14 mouse cellular contexts compared by ENCODE assay signal in genomic region chr17:86948801-86949200, GRCm38 (mm10). TPM values are rescaled to one million over a fixed set of nuclear protein-coding genes. Genes with fewer than 3 reads are reported as not detected.
DNase-seq lines count a peak whose midpoint lies in the region; ATAC-seq and TF ChIP-seq lines count a peak whose summit lies in the region.
"Had no signal": no experiment of that assay in that cellular context is flagged by ENCODE, and none has a peak within 500 bp of the region (broad histone marks: within the 10 kb centered on the region; RNA-seq: fewer than 3 reads in every experiment).

No protein-coding gene starts in this region.

- H3K4me2 ChIP-seq in limb, embryonic 12.5 days, result no peak overlapping the region

- H3K27ac ChIP-seq in limb, embryonic 12.5 days, result peak overlapping the region; percentile 29; the same call in 1 of the 2 replicates
- no peak overlapping the region for H3K27ac ChIP-seq in left cerebral cortex, adult 2 months

- WGBS in lung, adult 2 months, result 69% methylated on average over 6 of the region's 6 CpGs
- WGBS in limb, embryonic 12.5 days, result 67% methylated on average over 6 of the region's 6 CpGs

- no peaks in the 10 kb centered on the region for H3K27me3 ChIP-seq in limb, embryonic 12.5 days

- no peak for TF ChIP-seq CTCF in lung, adult 2 months (IDR thresholded peaks at IDR 0.05; ENCODE audit: insufficient read depth, low read length)
- TF ChIP-seq CTCF in brain, embryonic 14.5 days (IDR thresholded peaks at IDR 0.05; ENCODE audit: borderline replicate concordance, extremely low read depth, insufficient read depth, insufficient read length), result no peak
- TF ChIP-seq CTCF in left cerebral cortex, adult 2 months (IDR thresholded peaks at IDR 0.05), result no peak

- H3K9me3 ChIP-seq in limb, embryonic 12.5 days, result 0 out of 2 replicates have a peak, but pooled peaks cover 2% of the 10 kb centered on the region

- no peak overlapping the region for H3K9ac ChIP-seq in limb, embryonic 12.5 days (replicated peaks)

- H3K4me1 ChIP-seq in lung, adult 2 months (ENCODE audit: control insufficient read depth, insufficient read depth, low read length), result no peaks in the 10 kb centered on the region
- peaks cover 18% of the 10 kb centered on the region for H3K4me1 ChIP-seq in limb, embryonic 12.5 days (replicated peaks)

- TF ChIP-seq POLR2A in lung, adult 2 months (IDR thresholded peaks at IDR 0.05; ENCODE audit: borderline replicate concordance, extremely low read depth, low read depth, low read length), result no peak
- no peak for TF ChIP-seq POLR2A in brain, embryonic 14.5 days (IDR thresholded peaks at IDR 0.05; ENCODE audit: borderline replicate concordance, extremely low read depth, insufficient read depth, insufficient read length, poor library complexity, severe bottlenecking)

- H3K36me3 ChIP-seq in limb, embryonic 12.5 days, result no peaks in the 10 kb centered on the region

- no peak overlapping the region for H3K4me3 ChIP-seq in lung, adult 2 months (replicated peaks; ENCODE audit: extremely low read depth, low read depth, low read length)
- no peak overlapping the region for H3K4me3 ChIP-seq in limb, embryonic 12.5 days (replicated peaks)
- H3K4me3 ChIP-seq in left cerebral cortex, adult 2 months, result no peak overlapping the region

- intact Hi-C loops in left cerebral cortex, adult 2 months (cut with DNase I), result no loop called here

- no peak for ATAC-seq in limb, embryonic 12.5 days (ENCODE audit: insufficient number of reproducible peaks, insufficient read depth, low FRiP score, low TSS enrichment, low read depth)
- no peak for ATAC-seq in granulocyte monocyte progenitor cell, adult 5-6 weeks (replicated peaks; ENCODE audit: poor library complexity, severe bottlenecking)
- ATAC-seq: activated CD4-positive, CD25-positive, alpha-beta regulatory T cell, adult 4 months had no signal

- peak; percentile 45 for DNase-seq in lung, postnatal 10 days
- DNase-seq in lung, adult 2 months, result no peak
- peak; percentile 17 for DNase-seq in brain, embryonic 14.5 days (ENCODE audit: low read depth)
- DNase-seq in gastrocnemius, adult 18-20 months (ENCODE audit: low spot score), result peak; percentile 69
- no peak for DNase-seq in left cerebral cortex, adult 2 months (ENCODE audit: extremely low spot score in 1 of 2, low spot score in 2 of 2)
- DNase-seq: cerebellum, postnatal 25 days; kidney, postnatal 4 days had no signal

RNA-seq across cellular contexts. Expression of gene Atp6v1e2, which starts 1.1 kb away (rescaled TPM):
- polyA plus RNA-seq in lung, adult 2 months (2012; rRNA removed), result not detected in 2 replicates
- polyA plus RNA-seq in brain, embryonic 14.5 days (2012; rRNA removed), result not detected in 2 replicates
- total RNA-seq in gastrocnemius, adult 18-20 months (2021), result not detected
- polyA plus RNA-seq in limb, embryonic 12.5 days (2016; fragmentation: Nextera tagmentation; extraction: Ambion mirVana), result not detected in 2 replicates
- total RNA-seq in left cerebral cortex, adult 2 months (2021), result not detected
- not detected in 2 replicates for total RNA-seq in granulocyte monocyte progenitor cell, adult 5-6 weeks (2014; fragmentation: Nextera tagmentation)
- not detected in 2 replicates for total RNA-seq in granulocyte monocyte progenitor cell, adult 5-6 weeks (2017)
- total RNA-seq: gastrocnemius, adult 8-10 months had no signal
- polyA plus RNA-seq: activated CD4-positive, CD25-positive, alpha-beta regulatory T cell, adult 4 months; intestine, embryonic 14.5 days; limb, embryonic 11.5 days; lung, embryonic 16.5 days had no signal

RNA-seq across cellular contexts. Expression of gene Rhoq, which starts 14.1 kb away (rescaled TPM):
- 25.0 and 28.3 TPM in 2 replicates for polyA plus RNA-seq in lung, adult 2 months (2012; rRNA removed)
- polyA plus RNA-seq in brain, embryonic 14.5 days (2012; rRNA removed), result 15.6 and 19.3 TPM in 2 replicates
- total RNA-seq in gastrocnemius, adult 18-20 months (2021), result 100 to 1,000 TPM; 163 to 166 TPM
- polyA plus RNA-seq in limb, embryonic 12.5 days (2016; fragmentation: Nextera tagmentation; extraction: Ambion mirVana), result 23.8 and 24.1 TPM in 2 replicates
- total RNA-seq in left cerebral cortex, adult 2 months (2021), result 10 to 100 TPM; 35.6 to 45.0 TPM
- total RNA-seq in granulocyte monocyte progenitor cell, adult 5-6 weeks (2014; fragmentation: Nextera tagmentation), result 2.8 and 5.4 TPM in 2 replicates
- 2.0 and 3.1 TPM in 2 replicates for total RNA-seq in granulocyte monocyte progenitor cell, adult 5-6 weeks (2017)

RNA-seq across cellular contexts. Expression of gene Tmem247, which starts 31.7 kb away (rescaled TPM):
- polyA plus RNA-seq in lung, adult 2 months (2012; rRNA removed), result not detected in 2 replicates
- not detected in 2 replicates for polyA plus RNA-seq in brain, embryonic 14.5 days (2012; rRNA removed)
- not detected for total RNA-seq in gastrocnemius, adult 18-20 months (2021)
- polyA plus RNA-seq in limb, embryonic 12.5 days (2016; fragmentation: Nextera tagmentation; extraction: Ambion mirVana), result not detected in 2 replicates
- total RNA-seq in left cerebral cortex, adult 2 months (2021), result not detected
- not detected in 2 replicates for total RNA-seq in granulocyte monocyte progenitor cell, adult 5-6 weeks (2014; fragmentation: Nextera tagmentation)
- not detected in 2 replicates for total RNA-seq in granulocyte monocyte progenitor cell, adult 5-6 weeks (2017)
- total RNA-seq: gastrocnemius, adult 8-10 months had no signal
- polyA plus RNA-seq: activated CD4-positive, CD25-positive, alpha-beta regulatory T cell, adult 4 months; intestine, embryonic 14.5 days; limb, embryonic 11.5 days; lung, embryonic 16.5 days had no signal

Comparison
In these comparisons a context has a peak if more than half of its experiments do, and no peak if none do; other contexts are left out.
1. DNase-seq: peak in lung, postnatal 10 days (single experiment), brain, embryonic 14.5 days (single experiment) and gastrocnemius, adult 18-20 months (single experiment); none in lung, adult 2 months (single experiment) and left cerebral cortex, adult 2 months (0 of 2).
2. RNA of gene Rhoq, which starts 14.1 kb away (total RNA-seq): 163 to 166 TPM in gastrocnemius, adult 18-20 months and 35.6 to 45.0 TPM in left cerebral cortex, adult 2 months; 2.0 to 5.4 TPM in granulocyte monocyte progenitor cell, adult 5-6 weeks; every median in the first group is over 4 times any median in the second.